Mouse (Mus musculus) left cerebral cortex, postnatal 36 days (tissue): ENCODE data around the gene Zbtb48. TPM values are rescaled to one million over a fixed set of nuclear protein-coding genes. Genes with fewer than 3 reads are reported as not detected.
A peak's percentile ranks its signal among the peaks of the same experiment; 100 is the strongest.
"Not testable (repeated sequence)": the region's sequence is repeated elsewhere in the genome, so short reads cannot be mapped to it uniquely, and the experiment has no call there.

Experiments
- DNase-seq, 2 experiments: peaks; one replicate each; pipeline ENCODE4 v3.0.0; 2021 to 2022; ENCODE audit warnings: low spot score in 2 of 2, mixed read lengths in 1 of 2
- intact Hi-C: fragments of 180-260 bp; cut with DNase I; formaldehyde crosslinking; loops from one replicate; pipeline ENCODE4 v1.15.1; 2025
- total RNA-seq, 2 experiments: library from RNA; stranded (reverse); gene quantifications; 2 replicates each; pipeline ENCODE4 v1.2.3; 2021

The Zbtb48 gene
- total RNA-seq, 2 experiments from 2014 or later = 10.3 to 13.3 TPM

- intact Hi-C loops, DNase-seq: not testable (repeated sequence)
Observed at GRCm38 (mm10) chr4:152036464-152036863, 9.0 kb upstream of the Zbtb48 start.

GRCm38 (mm10) chr4:152032922-152033321 lies 5.5 kb upstream of the Zbtb48 start:
- no peak for DNase-seq
- intact Hi-C loops = no loop called here

- no peak for DNase-seq
- intact Hi-C loops = loop anchor here (2.0 kb wide), 1 partner anchor 49 kb away; no protein-coding TSS in a partner anchor
Observed at GRCm38 (mm10) chr4:152029997-152030396, 2.5 kb upstream of the Zbtb48 start.

- intact Hi-C loops = no loop called here
- no peak for DNase-seq
Observed at GRCm38 (mm10) chr4:152029087-152029486, 1.6 kb upstream of the Zbtb48 start.

DNA sequence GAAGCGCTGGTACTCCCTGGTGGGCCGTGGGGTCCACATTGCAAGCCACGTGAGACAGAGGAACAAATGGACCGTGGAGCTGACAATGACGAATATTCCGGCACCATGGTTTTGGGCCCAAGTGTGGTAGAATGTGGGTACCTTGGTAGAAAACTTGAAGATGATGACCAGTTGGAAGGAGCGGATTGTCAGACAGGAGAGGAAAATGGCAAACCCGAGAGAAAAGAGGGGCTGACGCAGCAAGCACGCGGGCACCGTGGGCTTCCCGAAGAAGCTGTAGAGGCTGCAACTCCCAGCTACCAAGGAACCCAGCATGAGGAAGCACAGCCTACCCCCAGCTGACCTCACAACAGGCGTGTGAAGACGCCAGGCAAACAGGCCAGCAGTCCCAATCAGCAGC lies 985 bp upstream of the Zbtb48 start:
- intact Hi-C loops = no loop called here
- DNase-seq = no peak

DNA sequence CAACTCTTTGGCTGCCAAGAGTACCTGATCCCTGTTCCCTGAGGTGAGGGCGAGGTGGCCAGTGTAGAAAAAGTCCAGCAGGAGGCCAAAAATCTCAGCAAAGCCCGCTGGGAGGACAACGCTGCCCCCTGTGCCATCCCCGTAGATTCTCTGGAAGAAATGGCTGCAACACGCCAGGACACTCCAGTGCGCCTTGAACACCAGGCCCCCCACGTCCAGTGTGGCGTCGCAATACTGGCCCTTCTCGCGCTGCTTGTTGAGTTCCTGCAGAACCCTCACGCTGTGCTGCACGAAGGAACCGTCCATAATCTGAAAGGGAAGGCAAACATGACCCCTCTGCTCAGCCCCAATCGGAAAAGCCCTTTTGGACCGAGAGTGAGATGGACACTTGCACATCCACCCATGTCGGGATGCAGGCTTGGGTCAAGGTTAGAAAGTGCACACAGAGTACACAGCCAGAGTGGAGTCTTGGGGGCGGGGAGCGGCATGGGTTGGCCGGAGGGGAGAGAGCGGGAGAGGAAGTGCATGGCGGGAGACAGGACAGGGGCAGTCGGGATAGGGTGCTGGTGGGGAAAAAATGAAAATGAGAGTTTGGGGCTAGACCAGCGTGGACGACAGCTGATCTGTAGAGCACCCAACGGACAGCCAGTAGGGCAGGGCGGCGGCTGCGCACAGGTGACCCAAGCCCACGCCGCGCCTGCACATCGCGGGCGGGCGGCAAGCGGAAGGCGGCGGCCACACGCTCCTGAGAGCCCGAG lies 541 bp downstream of the Zbtb48 start:
- DNase-seq = no peak
- intact Hi-C loops = no loop called here

DNA sequence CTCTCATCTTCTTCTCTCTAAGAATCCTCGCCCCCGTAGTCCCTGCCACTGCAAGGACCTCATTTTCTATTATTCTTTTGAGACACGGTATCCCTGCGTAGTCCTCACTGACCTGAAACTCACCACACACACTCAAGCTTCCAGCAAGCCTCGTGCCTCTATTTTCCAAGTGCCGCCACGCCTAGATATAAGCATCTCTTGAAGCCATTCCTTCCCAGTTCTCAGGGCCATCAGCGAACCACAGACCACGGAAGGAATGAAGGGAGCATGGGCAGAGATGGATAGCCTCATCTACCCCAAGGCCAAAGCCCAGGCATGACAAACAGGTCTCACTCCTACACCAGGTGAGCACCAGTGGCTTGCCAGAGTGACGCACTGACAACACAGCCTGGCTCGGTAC lies 2.9 kb downstream of the Zbtb48 start:
- DNase-seq = no peak
- intact Hi-C loops = no loop called here

- peak in 1 of 2 experiments; percentile 35 for DNase-seq
- intact Hi-C loops = no loop called here
Observed at GRCm38 (mm10) chr4:152022506-152022905, 5.0 kb downstream of the Zbtb48 start.

- intact Hi-C loops = no loop called here
- no peak for DNase-seq
Observed at GRCm38 (mm10) chr4:152021568-152022097, 5.8 kb downstream of the Zbtb48 start.

DNA sequence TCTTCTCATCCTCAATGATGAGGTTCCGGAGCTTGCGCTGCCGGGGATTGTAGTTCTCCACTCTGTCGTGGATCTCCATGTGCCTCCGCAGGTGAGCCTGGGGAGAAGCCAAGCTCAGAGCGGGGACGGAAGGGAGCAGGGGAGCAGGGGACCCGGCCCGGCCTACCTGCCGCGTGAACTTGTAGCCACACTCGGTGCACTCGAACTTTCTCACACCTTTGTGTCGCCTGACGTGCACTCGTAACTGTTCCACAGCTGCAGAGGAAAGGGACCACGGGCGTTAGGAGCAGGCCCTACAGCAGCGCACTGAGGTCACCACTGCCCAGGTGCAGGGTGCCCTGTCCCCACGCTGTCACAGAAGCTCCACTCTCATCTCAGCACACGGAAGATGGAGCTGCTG lies 7.4 kb downstream of the Zbtb48 start:
- intact Hi-C loops = no loop called here
- no peak for DNase-seq

DNA sequence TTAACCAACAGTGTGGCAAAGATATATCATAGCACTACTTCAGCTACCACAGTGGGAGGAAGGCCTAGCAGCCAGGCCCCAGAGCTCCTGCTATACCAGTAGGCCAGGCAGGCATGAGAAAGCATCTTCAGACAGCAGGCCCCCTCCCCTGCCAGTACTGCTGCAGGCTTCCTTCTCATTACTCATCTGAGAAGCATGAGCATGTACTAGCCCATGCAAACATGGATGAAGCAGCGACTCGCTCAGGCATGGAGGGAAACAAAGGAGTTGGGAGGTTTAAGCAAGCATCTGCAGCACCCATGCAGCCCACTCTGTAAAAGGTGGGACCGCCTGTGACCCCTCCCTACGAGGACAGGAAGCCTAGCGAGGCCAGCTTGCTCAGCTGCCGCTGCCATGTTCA lies 8.4 kb downstream of the Zbtb48 start:
- intact Hi-C loops = no loop called here
- DNase-seq = no peak

GRCm38 (mm10) chr4:152013036-152013813 lies 14.2 kb downstream of the Zbtb48 start:
- intact Hi-C loops = no loop called here
- no peak for DNase-seq

DNA sequence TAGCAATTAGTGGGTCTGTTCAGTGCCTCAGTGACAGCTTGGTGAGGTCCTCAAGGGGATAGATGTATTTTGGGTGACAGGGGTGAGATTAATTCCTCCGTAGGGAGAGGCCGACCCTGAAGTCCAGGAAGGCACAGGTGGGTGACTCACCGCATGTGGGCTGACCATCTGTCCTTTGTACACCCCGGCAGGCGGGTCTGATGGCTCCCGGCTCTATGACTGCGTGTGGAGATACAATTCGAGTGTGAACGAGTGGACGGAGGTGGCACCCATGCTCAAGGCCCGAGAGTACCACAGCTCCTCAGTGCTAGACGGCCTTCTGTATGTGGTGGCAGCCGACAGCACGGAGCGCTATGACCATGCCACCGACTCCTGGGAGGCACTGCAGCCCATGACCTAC lies 15.4 kb downstream of the Zbtb48 start:
- intact Hi-C loops = no loop called here
- DNase-seq = no peak

DNA sequence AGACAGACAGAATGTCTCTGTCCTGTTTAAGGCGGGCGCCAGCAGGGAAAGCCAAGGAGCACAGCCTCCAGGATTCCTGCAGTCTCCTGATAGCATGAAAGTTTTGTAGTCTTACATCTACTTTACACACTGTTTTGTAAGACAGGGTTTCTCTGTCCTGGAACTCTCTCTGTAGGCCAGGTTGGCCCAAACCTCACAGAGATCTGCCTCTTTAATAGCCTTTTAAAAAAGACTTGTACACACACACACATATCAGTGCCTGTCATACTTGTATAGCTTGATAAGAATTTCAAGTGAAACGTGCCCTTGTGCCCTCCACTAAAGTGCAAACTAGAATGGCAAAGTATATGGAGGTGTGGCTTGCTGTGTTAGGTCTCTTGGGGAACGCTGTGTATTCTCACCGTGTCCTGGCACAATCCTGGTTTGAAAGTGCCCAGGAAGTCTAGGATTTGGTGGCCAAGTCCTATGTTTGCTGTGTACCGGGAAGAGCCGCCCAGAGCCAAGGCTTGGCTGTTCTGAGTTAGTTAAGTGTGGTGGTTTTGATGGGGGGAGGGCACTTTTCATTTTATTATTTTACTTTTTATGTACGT lies 16.2 kb downstream of the Zbtb48 start:
- intact Hi-C loops = no loop called here
- DNase-seq = no peak

DNA sequence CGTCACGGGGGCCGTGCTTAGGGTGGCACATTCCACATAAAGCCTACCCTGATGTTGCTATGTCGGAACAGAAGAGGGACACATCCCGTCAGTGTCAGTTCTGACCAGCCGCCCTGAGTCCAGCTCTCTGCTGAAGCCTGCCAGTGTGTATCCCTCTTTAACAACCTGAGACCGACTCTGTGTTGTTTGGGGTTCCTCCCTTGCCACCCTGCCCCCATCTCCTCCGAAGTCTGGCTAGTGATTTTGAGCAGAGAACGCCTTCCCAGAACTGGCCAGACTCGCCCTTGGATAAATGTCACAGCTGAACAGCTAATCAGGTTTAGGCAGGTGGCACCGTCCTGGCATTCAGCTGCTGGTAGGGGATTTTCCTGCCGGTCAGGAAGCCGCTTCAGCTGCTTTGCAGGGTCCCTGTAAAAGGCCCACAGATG lies 16.8 kb downstream of the Zbtb48 start:
- intact Hi-C loops = no loop called here
- DNase-seq = no peak

DNA sequence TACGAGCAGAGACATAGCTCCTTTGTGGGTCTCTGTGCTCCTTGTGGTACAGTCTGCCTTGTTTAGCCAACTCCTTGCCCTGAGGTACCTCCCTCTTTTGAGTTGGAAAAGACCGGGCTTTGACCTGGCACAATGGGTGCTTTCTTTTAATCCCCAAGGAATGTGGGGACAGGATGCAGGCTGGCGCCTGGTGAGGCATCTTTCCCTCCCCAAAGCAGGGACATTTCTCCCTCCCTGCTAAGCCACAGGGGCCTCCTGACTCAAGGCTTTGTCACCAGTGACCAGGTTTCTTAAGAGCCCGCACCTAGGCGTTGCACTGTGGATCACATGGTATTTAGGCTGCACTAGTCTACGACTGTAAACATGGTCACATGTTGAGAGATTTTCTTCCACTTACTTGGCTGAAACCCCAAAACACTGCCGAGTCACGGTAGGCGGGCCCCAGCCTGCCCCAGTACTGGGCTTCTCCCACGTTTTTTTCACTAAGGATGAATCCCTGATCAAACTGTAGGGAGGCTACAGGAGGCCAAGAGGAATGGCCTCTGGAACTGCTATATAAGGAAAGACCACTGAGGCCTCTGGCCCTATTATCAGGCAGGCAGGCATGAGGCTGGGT lies 17.3 kb downstream of the Zbtb48 start:
- DNase-seq = peak in 1 of 2 experiments; percentile 35

DNA sequence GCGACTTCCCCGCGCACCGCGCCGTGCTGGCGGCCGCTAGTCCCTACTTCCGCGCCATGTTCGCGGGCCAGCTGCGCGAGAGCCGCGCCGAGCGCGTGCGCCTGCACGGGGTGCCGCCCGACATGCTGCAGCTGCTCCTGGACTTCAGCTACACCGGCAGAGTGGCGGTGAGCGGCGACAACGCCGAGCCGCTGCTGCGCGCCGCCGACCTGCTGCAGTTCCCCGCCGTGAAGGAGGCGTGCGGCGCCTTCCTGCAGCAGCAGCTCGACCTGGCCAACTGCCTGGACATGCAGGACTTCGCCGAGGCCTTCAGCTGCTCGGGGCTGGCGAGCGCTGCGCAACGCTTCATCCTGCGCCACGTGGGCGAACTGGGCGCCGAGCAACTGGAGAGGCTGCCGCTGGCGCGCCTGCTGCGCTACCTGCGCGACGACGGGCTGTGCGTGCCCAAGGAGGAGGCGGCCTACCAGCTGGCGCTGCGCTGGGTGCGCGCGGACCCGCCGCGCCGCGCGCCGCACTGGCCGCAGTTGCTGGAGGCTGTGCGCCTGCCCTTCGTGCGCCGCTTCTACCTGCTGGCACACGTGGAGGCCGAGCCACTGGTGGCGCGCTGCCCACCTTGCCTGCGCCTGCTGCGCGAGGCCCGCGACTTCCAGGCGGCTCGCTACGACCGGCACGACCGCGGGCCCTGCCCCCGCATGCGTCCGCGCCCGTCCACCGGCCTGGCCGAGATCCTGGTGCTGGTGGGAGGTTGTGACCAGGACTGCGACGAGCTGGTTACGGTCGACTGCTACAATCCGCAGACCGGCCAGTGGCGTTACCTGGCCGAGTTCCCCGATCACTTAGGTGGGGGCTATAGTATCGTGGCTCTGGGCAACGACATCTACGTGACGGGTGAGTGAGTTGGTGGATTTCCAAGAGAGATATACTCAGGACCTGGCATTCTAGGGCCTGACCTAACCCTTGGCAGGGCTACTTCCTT lies 18.1 kb downstream of the Zbtb48 start:
- intact Hi-C loops = loop anchor here (2.0 kb wide), 1 partner anchor 77 kb away; no protein-coding TSS in a partner anchor
- DNase-seq = peak; percentile 88 to 90

More for the DNA sequence above, 17.3 kb downstream of the Zbtb48 start:
- intact Hi-C loops = no loop called here

- DNase-seq = peak; percentile 91 to 92
- intact Hi-C loops = loop anchor here (1.0 to 2.0 kb wide), 2 partner anchors 12 to 78 kb away; partner anchors contain the start of gene Phf13
Observed at GRCm38 (mm10) chr4:152008622-152009075, 18.8 kb downstream of the Zbtb48 start, which contains the start of gene Klhl21. Klhl21 (plus strand) TSS chr4:152008803.
